Mouse (Mus musculus): ENCODE results near the gene Krtdap.

Gene Krtdap

GRCm38 (mm10) chr7:30837277-30837676 is 49.6 kb downstream of the Krtdap start:
- TF ChIP-seq POU5F1 (IDR thresholded peaks at IDR 0.05; ENCODE audit: borderline replicate concordance, low read length), result no peak
- no peak for TF ChIP-seq NANOG (IDR thresholded peaks at IDR 0.05; ENCODE audit: borderline replicate concordance, low read length)
- no peak for TF ChIP-seq CTCF (conservative IDR thresholded peaks at IDR 0.05; ENCODE audit: low read length)
- peaks cover 10% of the 10 kb centered on the region for H3K9me3 ChIP-seq (ENCODE audit: low read length)
- no peak overlapping the region for H3K4me3 ChIP-seq (replicated peaks; ENCODE audit: low read length)
- peaks cover 20% of the 10 kb centered on the region for H3K4me1 ChIP-seq (replicated peaks; ENCODE audit: low read depth, low read length)
- no peaks in the 10 kb centered on the region for H3K36me3 ChIP-seq (ENCODE audit: insufficient read depth, low read length)
- H3K27me3 ChIP-seq (ENCODE audit: insufficient read depth, low read length), result no peaks in the 10 kb centered on the region

GRCm38 (mm10) chr7:30840306-30840705 is 52.6 kb downstream of the Krtdap start:
- Histone ChIP-seq H3K4me1 (replicated peaks; ENCODE audit: low read depth, low read length) (peaks cover 45% of the 10 kb centered on the region), H3K27me3 (ENCODE audit: insufficient read depth, low read length) (no peaks in the 10 kb centered on the region), H3K4me3 (replicated peaks; ENCODE audit: low read length) (no peak overlapping the region), H3K36me3 (ENCODE audit: insufficient read depth, low read length) (no peaks in the 10 kb centered on the region), H3K9me3 (ENCODE audit: low read length) (peaks cover 7% of the 10 kb centered on the region)
- TF ChIP-seq CTCF (conservative IDR thresholded peaks at IDR 0.05; ENCODE audit: low read length), result no peak
- no peak for TF ChIP-seq POU5F1 (IDR thresholded peaks at IDR 0.05; ENCODE audit: borderline replicate concordance, low read length)
- no peak for TF ChIP-seq NANOG (IDR thresholded peaks at IDR 0.05; ENCODE audit: borderline replicate concordance, low read length)

Measured in E14TG2a.4 (cell line).